Mouse (Mus musculus) MEL (cell line): Measurements from ENCODE around the gene Nfat5. TPM values are rescaled to one million over a fixed set of nuclear protein-coding genes. Genes with fewer than 3 reads are reported as not detected.
A peak's percentile ranks its signal among the peaks of the same experiment; 100 is the strongest.

Experiments
- DNase-seq: peaks from one replicate; pipeline ENCODE4 v3.0.0; 2011; ENCODE audit warnings: low read depth, low spot score
- H3K27ac ChIP-seq: 2 replicates; pipeline ENCODE4 v1.5.1; 2012; ENCODE audit warnings: low read depth, mild to moderate bottlenecking, control low read depth, low read length, moderate library complexity; ENCODE audit not compliant: control insufficient read depth
- H3K27me3 ChIP-seq, 2 experiments: fragments of 150-350 bp in 1 of 2; sonication (generic) in 1 of 2; 2 replicates each; pipeline ENCODE4 v1.6.1; 2012; ENCODE audit warnings: low read length in 2 of 2, mild to moderate bottlenecking in 2 of 2, improper control_type of control experiment in 1 of 2, moderate library complexity in 1 of 2; ENCODE audit not compliant: insufficient read depth in 2 of 2, control insufficient read depth in 1 of 2
- H3K36me3 ChIP-seq, 2 experiments: 2 replicates each; pipeline ENCODE4 v1.6.1; 2012 to 2014; ENCODE audit warnings: low read length in 2 of 2, improper control_type of control experiment in 1 of 2, inconsistent platforms in 1 of 2, mild to moderate bottlenecking in 1 of 2; ENCODE audit not compliant: insufficient read depth in 2 of 2, control insufficient read depth in 1 of 2
- H3K4me1 ChIP-seq, 2 experiments: fragments of 150-350 bp in 1 of 2; sonication (generic) in 1 of 2; 2 replicates each; pipeline ENCODE4 v1.6.1; 2012; ENCODE audit warnings: low read length in 2 of 2, improper control_type of control experiment in 1 of 2, mild to moderate bottlenecking in 1 of 2; ENCODE audit not compliant: insufficient read depth in 2 of 2, control insufficient read depth in 1 of 2
- H3K4me3 ChIP-seq, 2 experiments: fragments of 150-350 bp in 1 of 2; sonication (generic) in 1 of 2; 2 replicates each; pipeline ENCODE4 v1.5.1; 2012; ENCODE audit warnings: low read depth in 2 of 2, low read length in 2 of 2, mild to moderate bottlenecking in 2 of 2, moderate library complexity in 2 of 2, control low read depth in 1 of 2, improper control_type of control experiment in 1 of 2; ENCODE audit not compliant: control insufficient read depth in 1 of 2, insufficient read depth in 1 of 2
- H3K79me2 ChIP-seq: 2 replicates; pipeline ENCODE4 v1.6.1; 2012; ENCODE audit warnings: mild to moderate bottlenecking, low read length, moderate library complexity; ENCODE audit not compliant: control insufficient read depth, poor library complexity, insufficient read depth
- H3K9ac ChIP-seq: 2 replicates; pipeline ENCODE4 v1.6.1; 2012; ENCODE audit warnings: low read depth, mild to moderate bottlenecking, control low read depth, low read length, moderate library complexity; ENCODE audit not compliant: control insufficient read depth, poor library complexity, severe bottlenecking
- H3K9me3 ChIP-seq: fragments of 150-350 bp; sonication (generic); replicated peaks from 2 replicates; pipeline ENCODE4 v1.6.1; 2012; ENCODE audit warnings: mild to moderate bottlenecking, low read length, improper control_type of control experiment, moderate library complexity; ENCODE audit not compliant: insufficient read depth
- CHD1 ChIP-seq: IDR thresholded peaks from 2 replicates; pipeline ENCODE4 v1.6.1; 2012; ENCODE audit warnings: low read depth, mild to moderate bottlenecking, inconsistent platforms, low read length, improper control_type of control experiment
- CHD2 ChIP-seq: IDR thresholded peaks from 2 replicates; pipeline ENCODE4 v1.6.1; 2011; ENCODE audit warnings: low read length, improper control_type of control experiment
- CTCF ChIP-seq, 3 experiments: IDR thresholded peaks in 2 of 3; conservative IDR thresholded peaks in 1 of 3; 2 replicates each; pipeline ENCODE4 v1.5.1; 2011 to 2012; ENCODE audit warnings: low read length in 3 of 3, low read depth in 2 of 3, mild to moderate bottlenecking in 2 of 3, improper control_type of control experiment in 1 of 3, inconsistent platforms in 1 of 3, mixed read lengths in 1 of 3, moderate library complexity in 1 of 3; ENCODE audit not compliant: control insufficient read depth in 1 of 3, insufficient read depth in 1 of 3, poor library complexity in 1 of 3, severe bottlenecking in 1 of 3
- ELF1 ChIP-seq: IDR thresholded peaks from 2 replicates; pipeline ENCODE4 v1.6.1; 2014; ENCODE audit warnings: low read depth, mild to moderate bottlenecking, inconsistent platforms, low read length, improper control_type of control experiment, moderate library complexity
- EP300 ChIP-seq, 2 experiments: IDR thresholded peaks; 2 replicates each; pipeline ENCODE4 v1.6.1; 2011; ENCODE audit warnings: improper control_type of control experiment in 2 of 2, low read length in 2 of 2, low read depth in 1 of 2, mild to moderate bottlenecking in 1 of 2
- ETS1 ChIP-seq: IDR thresholded peaks from 2 replicates; pipeline ENCODE4 v1.6.1; 2012; ENCODE audit warnings: low read depth, mild to moderate bottlenecking, inconsistent platforms, low read length, improper control_type of control experiment, moderate library complexity
- HCFC1 ChIP-seq: IDR thresholded peaks from 2 replicates; pipeline ENCODE4 v1.6.1; 2012; ENCODE audit warnings: low read depth, mild to moderate bottlenecking, inconsistent platforms, low read length, improper control_type of control experiment, moderate library complexity
- KAT2A ChIP-seq: conservative IDR thresholded peaks from 2 replicates; pipeline ENCODE4 v1.6.1; 2012; ENCODE audit warnings: low read depth, low read length, improper control_type of control experiment, inconsistent platforms
- MAX ChIP-seq: IDR thresholded peaks from 2 replicates; pipeline ENCODE4 v1.6.1; 2011; ENCODE audit warnings: low read length, improper control_type of control experiment
- MEF2A ChIP-seq: IDR thresholded peaks from 2 replicates; pipeline ENCODE4 v1.6.1; 2014; ENCODE audit warnings: low read depth, mild to moderate bottlenecking, inconsistent platforms, low read length, improper control_type of control experiment; ENCODE audit not compliant: poor library complexity, insufficient replicate concordance, severe bottlenecking; ENCODE audit errors: extremely low read depth
- MXI1 ChIP-seq: IDR thresholded peaks from 2 replicates; pipeline ENCODE4 v1.6.1; 2011; ENCODE audit warnings: mild to moderate bottlenecking, low read depth, low read length, improper control_type of control experiment
- MYC ChIP-seq: IDR thresholded peaks from 2 replicates; pipeline ENCODE4 v1.6.1; 2011; ENCODE audit warnings: low read depth, mild to moderate bottlenecking, low read length, improper control_type of control experiment, moderate library complexity
- NRF1 ChIP-seq: IDR thresholded peaks from 2 replicates; pipeline ENCODE4 v1.6.1; 2014; ENCODE audit warnings: low read depth, mild to moderate bottlenecking, inconsistent platforms, low read length, improper control_type of control experiment, moderate library complexity; ENCODE audit not compliant: poor library complexity, insufficient read depth, severe bottlenecking
- POLR2A ChIP-seq, 2 experiments: IDR thresholded peaks; 2 replicates each; pipeline ENCODE4 v1.6.1; 2011 to 2012; ENCODE audit warnings: low read length in 2 of 2, mild to moderate bottlenecking in 2 of 2, control low read depth in 1 of 2, improper control_type of control experiment in 1 of 2, low read depth in 1 of 2, moderate library complexity in 1 of 2; ENCODE audit not compliant: control insufficient read depth in 1 of 2, insufficient read depth in 1 of 2, poor library complexity in 1 of 2
- POLR2AphosphoS2 ChIP-seq: IDR thresholded peaks from 2 replicates; pipeline ENCODE4 v1.6.1; 2011; ENCODE audit warnings: low read length, improper control_type of control experiment
- RAD21 ChIP-seq: IDR thresholded peaks from 2 replicates; pipeline ENCODE4 v1.6.1; 2011; ENCODE audit warnings: mild to moderate bottlenecking, low read depth, low read length, improper control_type of control experiment
- SIN3A ChIP-seq: IDR thresholded peaks from 2 replicates; pipeline ENCODE4 v1.6.1; 2012; ENCODE audit warnings: low read length, improper control_type of control experiment, inconsistent platforms
- TBP ChIP-seq: IDR thresholded peaks from 2 replicates; pipeline ENCODE4 v1.8.0; 2011; ENCODE audit warnings: low read depth, low read length, improper control_type of control experiment
- TCF12 ChIP-seq: IDR thresholded peaks from 2 replicates; pipeline ENCODE4 v1.6.1; 2014; ENCODE audit warnings: low read depth, mild to moderate bottlenecking, inconsistent platforms, low read length, improper control_type of control experiment, moderate library complexity
- UBTF ChIP-seq: IDR thresholded peaks from 2 replicates; pipeline ENCODE4 v1.6.1; 2012; ENCODE audit warnings: low read depth, mild to moderate bottlenecking, inconsistent platforms, low read length, improper control_type of control experiment, moderate library complexity, borderline replicate concordance; ENCODE audit not compliant: insufficient read depth
- USF1 ChIP-seq: IDR thresholded peaks from 2 replicates; pipeline ENCODE4 v1.6.1; 2014; ENCODE audit warnings: low read depth, mild to moderate bottlenecking, inconsistent platforms, low read length, improper control_type of control experiment, moderate library complexity
- ZKSCAN1 ChIP-seq: IDR thresholded peaks from 2 replicates; pipeline ENCODE4 v1.6.1; 2012; ENCODE audit warnings: low read depth, mild to moderate bottlenecking, inconsistent platforms, low read length, improper control_type of control experiment, moderate library complexity
- ZMIZ1 ChIP-seq: IDR thresholded peaks from 2 replicates; pipeline ENCODE4 v1.6.1; 2012; ENCODE audit warnings: low read depth, mild to moderate bottlenecking, inconsistent platforms, low read length, improper control_type of control experiment, moderate library complexity
- ZNF384 ChIP-seq: IDR thresholded peaks from 2 replicates; pipeline ENCODE4 v1.6.1; 2012; ENCODE audit warnings: low read depth, mild to moderate bottlenecking, inconsistent platforms, low read length, improper control_type of control experiment
- polyA plus RNA-seq, 2 experiments: library from polyadenylated mRNA; stranded (reverse) in 1 of 2; unstranded in 1 of 2; fragments of >175 nt in 1 of 2; fragments of >200 nt in 1 of 2; gene quantifications; 2 replicates each; pipeline versions ENCODE4 v1.2.1 to v1.2.4; 2012; ENCODE audit warnings: low replicate concordance in 2 of 2, low read depth in 1 of 2; ENCODE audit not compliant: insufficient read length in 2 of 2, insufficient read depth in 1 of 2, missing spikeins in 1 of 2
- total RNA-seq: library from RNA; depleted of rRNA; stranded (reverse); fragments of 300-350 nt; gene quantifications from 2 replicates; pipeline ENCODE4 v1.2.3, GENCODE M21; 2012

Gene Nfat5
- total and polyA plus RNA-seq, 3 experiments, result 4.2 to 11.3 TPM; not detected in 1

GRCm38 (mm10) chr8:107417001-107417400 lies 123.7 kb downstream of the Nfat5 start:
- peaks cover 0 to 4% of the 10 kb centered on the region in 2 experiments; a peak in 1 of 4 replicates for H3K4me1 ChIP-seq
- TF ChIP-seq CTCF (IDR thresholded peaks at IDR 0.05 in 2 of 3, conservative IDR thresholded peaks at IDR 0.05 in 1 of 3; ENCODE audit: control insufficient read depth in 1 of 3, insufficient read depth in 1 of 3, low read depth in 2 of 3, low read length in 3 of 3, poor library complexity in 1 of 3, severe bottlenecking in 1 of 3), result no peak
- H3K27me3 ChIP-seq, result no peaks in the 10 kb centered on the region
- H3K4me3 ChIP-seq, result no peak overlapping the region
- H3K36me3 ChIP-seq, result peaks cover 3 to 30% of the 10 kb centered on the region in 2 experiments; a peak in 3 of 4 replicates
- H3K79me2 ChIP-seq, result peaks cover 13% of the 10 kb centered on the region; the same call in 1 of the 2 replicates
- no peak overlapping the region for H3K27ac ChIP-seq
- H3K9ac ChIP-seq, result no peak overlapping the region
- H3K9me3 ChIP-seq, result no peaks in the 10 kb centered on the region
- no peak for DNase-seq

GRCm38 (mm10) chr8:107424176-107424575 lies 130.9 kb downstream of the Nfat5 start:
- H3K27me3 ChIP-seq, result peaks cover 0 to 3% of the 10 kb centered on the region in 2 experiments; a peak in 2 of 4 replicates
- H3K9ac ChIP-seq, result peak overlapping the region; percentile 82
- H3K4me1 ChIP-seq, result peaks cover 6 to 22% of the 10 kb centered on the region in 2 experiments
- H3K36me3 ChIP-seq, result peaks cover 22 to 25% of the 10 kb centered on the region in 2 experiments
- DNase-seq, result no peak
- peak overlapping the region; percentile 78 to 92 for H3K4me3 ChIP-seq
- peaks cover 40% of the 10 kb centered on the region for H3K79me2 ChIP-seq
- TF ChIP-seq UBTF (no peak), CHD2 (no peak), CHD1 (0 out of 2 replicates have a peak, but pooled peaks have one; percentile 65), EP300 (IDR thresholded peaks at IDR 0.05; ENCODE audit: low read depth in 1 of 2, low read length in 2 of 2) (no peak)
- H3K27ac ChIP-seq, result peak overlapping the region; percentile 48
- no peaks in the 10 kb centered on the region for H3K9me3 ChIP-seq

GRCm38 (mm10) chr8:107424597-107425229 lies 131.4 kb downstream of the Nfat5 start, which contains the start of gene Nob1:
TSS of gene Nob1 (minus strand) at chr8:107425051.
- Histone ChIP-seq H3K4me1 (peaks cover 6 to 22% of the 10 kb centered on the region in 2 experiments), H3K27me3 (peaks cover 0 to 3% of the 10 kb centered on the region in 2 experiments; a peak in 2 of 4 replicates), H3K9ac (peak within 1 kb of the TSS; percentile 82), H3K79me2 (peaks cover 40% of the 10 kb centered on the region), H3K36me3 (peaks cover 18 to 25% of the 10 kb centered on the region in 2 experiments), H3K27ac (peak within 1 kb of the TSS; percentile 48), H3K9me3 (no peaks in the 10 kb centered on the region), H3K4me3 (peak within 1 kb of the TSS; percentile 78 to 92)
- peak; percentile 98 for DNase-seq
- TF ChIP-seq POLR2A (IDR thresholded peaks at IDR 0.05; ENCODE audit: control insufficient read depth in 1 of 2, insufficient read depth in 1 of 2, low read depth in 1 of 2, low read length in 2 of 2, poor library complexity in 1 of 2) (peak; percentile 88 to 96), TBP (peak; percentile 74), ZNF384 (no peak), KAT2A (no peak; the same call in 1 of the 2 replicates), USF1 (no peak), MAX (peak; percentile 91), MEF2A (no peak), HCFC1 (peak; percentile 83), ELF1 (0 out of 2 replicates have a peak, but pooled peaks have one; percentile 44), MYC (peak; percentile 93), ZKSCAN1 (0 out of 2 replicates have a peak, but pooled peaks have one; percentile 19), TCF12 (peak; percentile 64; the same call in 1 of the 2 replicates), CTCF (IDR thresholded peaks at IDR 0.05 in 2 of 3, conservative IDR thresholded peaks at IDR 0.05 in 1 of 3; ENCODE audit: control insufficient read depth in 1 of 3, insufficient read depth in 1 of 3, low read depth in 2 of 3, low read length in 3 of 3, poor library complexity in 1 of 3, severe bottlenecking in 1 of 3) (peak; percentile 84 to 99 (median 97)), NRF1 (peak; percentile 93), MXI1 (peak; percentile 96), ETS1 (peak; percentile 50; the same call in 1 of the 2 replicates), POLR2AphosphoS2 (peak; percentile 95), RAD21 (peak; percentile 83), SIN3A (peak; percentile 93), ZMIZ1 (peak; percentile 92)
